Mouse (Mus musculus) MEL (cell line): Measurements from ENCODE around the gene Mylk. TPM values are rescaled to one million over a fixed set of nuclear protein-coding genes. Genes with fewer than 3 reads are reported as not detected.

Experiments
- DNase-seq: peaks from one replicate; pipeline ENCODE4 v3.0.0; 2011; ENCODE audit warnings: low read depth, low spot score
- H3K27ac ChIP-seq: 2 replicates; pipeline ENCODE4 v1.5.1; 2012; ENCODE audit warnings: low read depth, mild to moderate bottlenecking, control low read depth, low read length, moderate library complexity; ENCODE audit not compliant: control insufficient read depth
- H3K27me3 ChIP-seq, 2 experiments: fragments of 150-350 bp in 1 of 2; sonication (generic) in 1 of 2; 2 replicates each; pipeline ENCODE4 v1.6.1; 2012; ENCODE audit warnings: low read length in 2 of 2, mild to moderate bottlenecking in 2 of 2, improper control_type of control experiment in 1 of 2, moderate library complexity in 1 of 2; ENCODE audit not compliant: insufficient read depth in 2 of 2, control insufficient read depth in 1 of 2
- H3K36me3 ChIP-seq, 2 experiments: 2 replicates each; pipeline ENCODE4 v1.6.1; 2012 to 2014; ENCODE audit warnings: low read length in 2 of 2, improper control_type of control experiment in 1 of 2, inconsistent platforms in 1 of 2, mild to moderate bottlenecking in 1 of 2; ENCODE audit not compliant: insufficient read depth in 2 of 2, control insufficient read depth in 1 of 2
- H3K4me1 ChIP-seq, 2 experiments: fragments of 150-350 bp in 1 of 2; sonication (generic) in 1 of 2; 2 replicates each; pipeline ENCODE4 v1.6.1; 2012; ENCODE audit warnings: low read length in 2 of 2, improper control_type of control experiment in 1 of 2, mild to moderate bottlenecking in 1 of 2; ENCODE audit not compliant: insufficient read depth in 2 of 2, control insufficient read depth in 1 of 2
- H3K4me3 ChIP-seq, 2 experiments: fragments of 150-350 bp in 1 of 2; sonication (generic) in 1 of 2; 2 replicates each; pipeline ENCODE4 v1.5.1; 2012; ENCODE audit warnings: low read depth in 2 of 2, low read length in 2 of 2, mild to moderate bottlenecking in 2 of 2, moderate library complexity in 2 of 2, control low read depth in 1 of 2, improper control_type of control experiment in 1 of 2; ENCODE audit not compliant: control insufficient read depth in 1 of 2, insufficient read depth in 1 of 2
- H3K79me2 ChIP-seq: 2 replicates; pipeline ENCODE4 v1.6.1; 2012; ENCODE audit warnings: mild to moderate bottlenecking, low read length, moderate library complexity; ENCODE audit not compliant: control insufficient read depth, poor library complexity, insufficient read depth
- H3K9ac ChIP-seq: 2 replicates; pipeline ENCODE4 v1.6.1; 2012; ENCODE audit warnings: low read depth, mild to moderate bottlenecking, control low read depth, low read length, moderate library complexity; ENCODE audit not compliant: control insufficient read depth, poor library complexity, severe bottlenecking
- H3K9me3 ChIP-seq: fragments of 150-350 bp; sonication (generic); replicated peaks from 2 replicates; pipeline ENCODE4 v1.6.1; 2012; ENCODE audit warnings: mild to moderate bottlenecking, low read length, improper control_type of control experiment, moderate library complexity; ENCODE audit not compliant: insufficient read depth
- BHLHE40 ChIP-seq: IDR thresholded peaks from 2 replicates; pipeline ENCODE4 v1.6.1; 2012; ENCODE audit warnings: low read depth, mild to moderate bottlenecking, inconsistent platforms, low read length, improper control_type of control experiment, borderline replicate concordance
- CHD1 ChIP-seq: IDR thresholded peaks from 2 replicates; pipeline ENCODE4 v1.6.1; 2012; ENCODE audit warnings: low read depth, mild to moderate bottlenecking, inconsistent platforms, low read length, improper control_type of control experiment
- CHD2 ChIP-seq: IDR thresholded peaks from 2 replicates; pipeline ENCODE4 v1.6.1; 2011; ENCODE audit warnings: low read length, improper control_type of control experiment
- E2F4 ChIP-seq: IDR thresholded peaks from 2 replicates; pipeline ENCODE4 v1.6.1; 2011; ENCODE audit warnings: low read depth, low read length, improper control_type of control experiment, borderline replicate concordance
- ELF1 ChIP-seq: IDR thresholded peaks from 2 replicates; pipeline ENCODE4 v1.6.1; 2014; ENCODE audit warnings: low read depth, mild to moderate bottlenecking, inconsistent platforms, low read length, improper control_type of control experiment, moderate library complexity
- EP300 ChIP-seq, 2 experiments: IDR thresholded peaks; 2 replicates each; pipeline ENCODE4 v1.6.1; 2011; ENCODE audit warnings: improper control_type of control experiment in 2 of 2, low read length in 2 of 2, low read depth in 1 of 2, mild to moderate bottlenecking in 1 of 2
- ETS1 ChIP-seq: IDR thresholded peaks from 2 replicates; pipeline ENCODE4 v1.6.1; 2012; ENCODE audit warnings: low read depth, mild to moderate bottlenecking, inconsistent platforms, low read length, improper control_type of control experiment, moderate library complexity
- GABPA ChIP-seq: IDR thresholded peaks from 2 replicates; pipeline ENCODE4 v1.6.1; 2012; ENCODE audit warnings: low read depth, mild to moderate bottlenecking, inconsistent platforms, low read length, improper control_type of control experiment, moderate library complexity
- GATA1 ChIP-seq: IDR thresholded peaks from 2 replicates; pipeline ENCODE4 v1.6.1; 2011; ENCODE audit warnings: low read depth, low read length, improper control_type of control experiment
- JUND ChIP-seq: IDR thresholded peaks from 2 replicates; pipeline ENCODE4 v1.6.1; 2011; ENCODE audit warnings: low read depth, mild to moderate bottlenecking, improper control_type of control experiment, low read length
- KAT2A ChIP-seq: conservative IDR thresholded peaks from 2 replicates; pipeline ENCODE4 v1.6.1; 2012; ENCODE audit warnings: low read depth, low read length, improper control_type of control experiment, inconsistent platforms
- MAFK ChIP-seq: IDR thresholded peaks from 2 replicates; pipeline ENCODE4 v1.6.1; 2011; ENCODE audit warnings: low read depth, mild to moderate bottlenecking, low read length, improper control_type of control experiment, borderline replicate concordance
- MAX ChIP-seq: IDR thresholded peaks from 2 replicates; pipeline ENCODE4 v1.6.1; 2011; ENCODE audit warnings: low read length, improper control_type of control experiment
- MAZ ChIP-seq: IDR thresholded peaks from 2 replicates; pipeline ENCODE4 v1.6.1; 2012; ENCODE audit warnings: low read depth, mild to moderate bottlenecking, inconsistent platforms, low read length, improper control_type of control experiment
- MEF2A ChIP-seq: IDR thresholded peaks from 2 replicates; pipeline ENCODE4 v1.6.1; 2014; ENCODE audit warnings: low read depth, mild to moderate bottlenecking, inconsistent platforms, low read length, improper control_type of control experiment; ENCODE audit not compliant: poor library complexity, insufficient replicate concordance, severe bottlenecking; ENCODE audit errors: extremely low read depth
- MXI1 ChIP-seq: IDR thresholded peaks from 2 replicates; pipeline ENCODE4 v1.6.1; 2011; ENCODE audit warnings: mild to moderate bottlenecking, low read depth, low read length, improper control_type of control experiment
- MYB ChIP-seq: IDR thresholded peaks from 2 replicates; pipeline ENCODE4 v1.6.1; 2011; ENCODE audit warnings: mild to moderate bottlenecking, low read depth, low read length, improper control_type of control experiment
- MYC ChIP-seq: IDR thresholded peaks from 2 replicates; pipeline ENCODE4 v1.6.1; 2011; ENCODE audit warnings: low read depth, mild to moderate bottlenecking, low read length, improper control_type of control experiment, moderate library complexity
- POLR2A ChIP-seq, 2 experiments: IDR thresholded peaks; 2 replicates each; pipeline ENCODE4 v1.6.1; 2011 to 2012; ENCODE audit warnings: low read length in 2 of 2, mild to moderate bottlenecking in 2 of 2, control low read depth in 1 of 2, improper control_type of control experiment in 1 of 2, low read depth in 1 of 2, moderate library complexity in 1 of 2; ENCODE audit not compliant: control insufficient read depth in 1 of 2, insufficient read depth in 1 of 2, poor library complexity in 1 of 2
- POLR2AphosphoS2 ChIP-seq: IDR thresholded peaks from 2 replicates; pipeline ENCODE4 v1.6.1; 2011; ENCODE audit warnings: low read length, improper control_type of control experiment
- SIN3A ChIP-seq: IDR thresholded peaks from 2 replicates; pipeline ENCODE4 v1.6.1; 2012; ENCODE audit warnings: low read length, improper control_type of control experiment, inconsistent platforms
- TBP ChIP-seq: IDR thresholded peaks from 2 replicates; pipeline ENCODE4 v1.8.0; 2011; ENCODE audit warnings: low read depth, low read length, improper control_type of control experiment
- ZKSCAN1 ChIP-seq: IDR thresholded peaks from 2 replicates; pipeline ENCODE4 v1.6.1; 2012; ENCODE audit warnings: low read depth, mild to moderate bottlenecking, inconsistent platforms, low read length, improper control_type of control experiment, moderate library complexity
- polyA plus RNA-seq, 2 experiments: library from polyadenylated mRNA; stranded (reverse) in 1 of 2; unstranded in 1 of 2; fragments of >175 nt in 1 of 2; fragments of >200 nt in 1 of 2; gene quantifications; 2 replicates each; pipeline versions ENCODE4 v1.2.1 to v1.2.4; 2012; ENCODE audit warnings: low replicate concordance in 2 of 2, low read depth in 1 of 2; ENCODE audit not compliant: insufficient read length in 2 of 2, insufficient read depth in 1 of 2, missing spikeins in 1 of 2
- total RNA-seq: library from RNA; depleted of rRNA; stranded (reverse); fragments of 300-350 nt; gene quantifications from 2 replicates; pipeline ENCODE4 v1.2.3, GENCODE M21; 2012

The Mylk gene
- total and polyA plus RNA-seq, 3 experiments: not detected

DNA sequence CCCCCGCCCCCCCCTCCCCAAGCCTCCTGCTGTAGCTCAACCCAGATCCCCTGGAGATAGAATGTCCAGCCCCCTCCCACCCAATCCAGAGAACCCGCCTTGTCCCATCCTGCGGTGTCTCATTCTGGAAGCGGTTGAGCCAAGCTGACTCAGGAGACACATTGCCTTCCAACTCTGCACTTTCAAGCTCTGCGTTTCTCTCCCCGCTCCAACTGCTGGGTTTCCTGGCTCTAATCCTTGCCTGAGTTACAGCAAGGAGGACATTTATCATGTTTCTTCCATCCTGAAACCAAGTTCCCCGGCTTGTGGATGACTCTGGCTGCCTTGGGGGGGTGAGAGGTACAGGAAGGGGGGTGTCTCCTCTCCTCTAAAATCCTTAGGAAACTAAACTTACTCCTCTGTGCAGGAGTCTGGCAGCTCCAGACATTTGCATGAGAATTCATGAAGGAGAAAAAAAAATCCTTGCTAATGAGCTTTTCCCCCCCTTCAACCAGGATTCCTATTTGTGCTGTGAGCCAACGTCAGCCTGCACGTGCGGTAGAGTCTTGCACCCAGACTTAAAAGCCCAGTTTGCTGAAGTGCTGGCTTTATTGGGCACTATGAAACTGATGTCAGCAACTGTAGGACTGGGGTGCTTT lies 256.0 kb downstream of the Mylk start:
- Histone ChIP-seq H3K27ac (no peak overlapping the region), H3K36me3 (no peaks in the 10 kb centered on the region), H3K4me1 (no peaks in the 10 kb centered on the region), H3K9me3 (no peaks in the 10 kb centered on the region), H3K4me3 (no peak overlapping the region), H3K79me2 (no peaks in the 10 kb centered on the region), H3K27me3 (no peaks in the 10 kb centered on the region; a peak in 1 of 4 replicates), H3K9ac (no peak overlapping the region)
- no peak for DNase-seq
- TF ChIP-seq MXI1: no peak
- no peak for TF ChIP-seq POLR2A (IDR thresholded peaks at IDR 0.05; ENCODE audit: control insufficient read depth in 1 of 2, insufficient read depth in 1 of 2, low read depth in 1 of 2, low read length in 2 of 2, poor library complexity in 1 of 2)
- TF ChIP-seq MYB: no peak
- TF ChIP-seq CHD2: no peak
- no peak for TF ChIP-seq MAZ
- no peak for TF ChIP-seq GABPA
- no peak for TF ChIP-seq SIN3A
- no peak for TF ChIP-seq MEF2A
- no peak for TF ChIP-seq ZKSCAN1
- no peak for TF ChIP-seq KAT2A
- no peak for TF ChIP-seq ELF1
- TF ChIP-seq CHD1: no peak

- H3K4me3 ChIP-seq: no peak overlapping the region
- DNase-seq: no peak
- H3K36me3 ChIP-seq: no peaks in the 10 kb centered on the region
- H3K9ac ChIP-seq: no peak overlapping the region
- no peaks in the 10 kb centered on the region for H3K79me2 ChIP-seq
- H3K9me3 ChIP-seq: no peaks in the 10 kb centered on the region
- no peak overlapping the region for H3K27ac ChIP-seq
- TF ChIP-seq KAT2A: no peak
- no peak for TF ChIP-seq BHLHE40
- no peak for TF ChIP-seq GATA1
- TF ChIP-seq JUND: no peak
- TF ChIP-seq MAFK: no peak
- TF ChIP-seq MAZ: no peak
- no peak for TF ChIP-seq EP300 (IDR thresholded peaks at IDR 0.05; ENCODE audit: low read depth in 1 of 2, low read length in 2 of 2)
- no peak for TF ChIP-seq MXI1
- no peak for TF ChIP-seq MAX
- TF ChIP-seq MYB: no peak
- no peak for TF ChIP-seq POLR2AphosphoS2
- TF ChIP-seq MEF2A: no peak
- TF ChIP-seq MYC: no peak
- TF ChIP-seq TBP: no peak
- TF ChIP-seq E2F4: no peak
- no peak for TF ChIP-seq SIN3A
- no peak for TF ChIP-seq ETS1
- no peaks in the 10 kb centered on the region for H3K4me1 ChIP-seq
- H3K27me3 ChIP-seq: no peaks in the 10 kb centered on the region; a peak in 1 of 4 replicates
These were observed 259.3 kb downstream of the Mylk start for GRCm38 (mm10) chr16:35004356-35004755.
